Mouse (Mus musculus) heart, embryonic 16.5 days (tissue): ENCODE data around the gene Spry2. TPM values are rescaled to one million over a fixed set of nuclear protein-coding genes. Genes with fewer than 3 reads are reported as not detected.
A peak's percentile ranks its signal among the peaks of the same experiment; 100 is the strongest.

Experiments used
- ATAC-seq: fragments of 200-750 bp; cut with Nextera tagmentation; replicated peaks from 2 replicates; pipeline ENCODE4 v1.8.0; 2017; ENCODE audit warnings: moderate number of reproducible peaks; ENCODE audit not compliant: insufficient read depth, low FRiP score; ENCODE audit errors: extremely low read depth
- H3K27ac ChIP-seq: fragments of 300-500 bp; sonication (generic); 2 replicates; pipeline ENCODE4 v1.5.1; 2014; ENCODE audit warnings: mild to moderate bottlenecking, low read length, control low read depth, moderate library complexity
- H3K27me3 ChIP-seq: fragments of 300-500 bp; sonication (generic); 2 replicates; pipeline ENCODE4 v1.6.1; 2014; ENCODE audit warnings: low read length, mixed read lengths; ENCODE audit not compliant: control insufficient read depth, insufficient read depth
- H3K36me3 ChIP-seq: fragments of 300-500 bp; sonication (generic); 2 replicates; pipeline ENCODE4 v1.6.1; 2014; ENCODE audit not compliant: control insufficient read depth, insufficient read depth
- H3K4me1 ChIP-seq: fragments of 300-500 bp; sonication (generic); 2 replicates; pipeline ENCODE4 v1.6.1; 2014; ENCODE audit warnings: low read length, mixed read lengths; ENCODE audit not compliant: control insufficient read depth, insufficient read depth
- H3K4me2 ChIP-seq: fragments of 300-500 bp; sonication (generic); 2 replicates; pipeline ENCODE4 v1.6.1; 2014; ENCODE audit warnings: low read depth, mild to moderate bottlenecking, control low read depth, low read length
- H3K4me3 ChIP-seq: fragments of 300-500 bp; sonication (generic); 2 replicates; pipeline ENCODE4 v1.5.1; 2014; ENCODE audit warnings: mild to moderate bottlenecking, control low read depth, low read length
- H3K9ac ChIP-seq: fragments of 300-500 bp; sonication (generic); 2 replicates; pipeline ENCODE4 v1.6.1; 2014; ENCODE audit warnings: low read length, control low read depth
- H3K9me3 ChIP-seq: fragments of 300-500 bp; sonication (generic); replicated peaks from 2 replicates; pipeline ENCODE4 v1.6.1; 2016; ENCODE audit warnings: low read length; ENCODE audit not compliant: control insufficient read depth
- WGBS: fragments of 180-500 bp; shearing (Covaris S2); extraction: QIAGEN DNeasy Blood & Tissue Kit; methylation state at CpG from one replicate; pipeline ENCODE4 v1.1.7; 2014; 5-methylcytosine and 5-hydroxymethylcytosine counted together
- polyA plus RNA-seq: library from polyadenylated mRNA; unstranded; fragments of >200 nt; fragmentation: Nextera tagmentation; extraction: Ambion mirVana; gene quantifications from 2 replicates; pipeline ENCODE4 v1.2.1, GENCODE M21; 2015

Spry2 gene
- polyA plus RNA-seq, 1 experiment from 2014 or later = 52.4 TPM

DNA sequence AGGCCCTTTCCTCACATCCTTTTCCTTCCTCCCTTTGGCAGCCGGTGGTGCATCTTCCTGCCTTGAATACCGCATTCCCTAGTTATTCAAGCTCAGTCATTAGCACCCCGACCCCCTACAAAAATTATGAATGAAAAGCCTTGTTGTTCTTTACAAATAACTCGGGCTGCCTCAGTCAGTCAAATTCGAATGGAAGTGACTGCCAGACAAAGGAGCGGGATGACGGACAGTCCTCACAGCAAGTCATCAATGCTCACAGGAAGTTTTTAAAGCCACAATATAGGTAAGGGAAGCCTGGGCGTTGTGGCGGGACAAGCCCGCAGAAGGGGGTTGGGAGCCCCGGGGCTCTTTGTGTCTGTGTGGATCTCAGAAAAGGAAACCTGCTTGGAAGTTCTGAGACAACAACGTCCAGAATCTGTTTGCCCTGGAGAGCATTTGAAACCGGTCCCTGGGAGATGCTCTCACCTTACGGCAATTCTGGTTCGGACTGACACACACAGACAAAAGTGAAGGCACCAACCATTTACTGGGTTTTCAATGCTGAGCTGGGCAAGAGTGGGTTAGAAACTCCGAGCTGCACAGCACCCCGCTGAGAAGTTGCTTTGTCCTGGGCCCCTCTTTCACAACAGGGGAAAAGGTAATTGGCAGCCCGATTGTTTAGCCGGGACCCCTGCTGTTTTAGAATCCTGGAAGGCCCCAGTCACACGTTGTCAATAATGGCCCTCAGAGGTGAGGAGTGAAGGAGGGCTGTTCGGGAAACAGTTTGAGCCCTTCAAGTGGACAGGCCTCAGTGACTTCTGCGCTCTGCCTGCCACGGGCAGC lies 24.0 kb upstream of the Spry2 start:
- no peaks in the 10 kb centered on the region for H3K9me3 ChIP-seq
- peak; percentile 49 for ATAC-seq
- no peaks in the 10 kb centered on the region for H3K36me3 ChIP-seq
- H3K4me1 ChIP-seq = peaks cover 17% of the 10 kb centered on the region
- WGBS = 16% methylated on average over 23 of the region's 23 CpGs
- peak overlapping the region; percentile 0 for H3K4me3 ChIP-seq
- H3K27ac ChIP-seq = peak overlapping the region; percentile 65
- H3K9ac ChIP-seq = peak overlapping the region; percentile 57
- H3K4me2 ChIP-seq = peak overlapping the region; percentile 50
- H3K27me3 ChIP-seq = no peaks in the 10 kb centered on the region

DNA sequence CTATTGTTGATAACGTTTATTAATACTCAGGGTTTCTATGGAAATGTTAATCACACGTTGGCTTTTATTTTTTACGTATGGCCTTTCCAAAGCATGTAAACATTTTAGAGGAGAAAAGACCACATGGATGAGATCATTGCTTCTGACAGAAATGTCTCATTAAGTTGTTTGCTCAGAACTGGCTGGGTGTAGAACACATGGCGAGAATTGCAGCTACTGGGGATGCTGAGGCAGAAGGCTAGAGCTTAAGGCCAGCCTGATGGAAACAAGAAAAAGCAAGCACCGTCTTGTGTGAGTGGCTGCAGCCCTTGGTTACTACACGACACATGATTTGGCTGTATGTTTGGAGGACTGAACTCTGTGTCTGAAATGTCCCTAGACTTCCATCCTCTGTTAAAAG lies 10.6 kb upstream of the Spry2 start:
- Histone ChIP-seq H3K27me3 (no peaks in the 10 kb centered on the region), H3K4me2 (no peak overlapping the region), H3K9ac (no peak overlapping the region), H3K4me3 (no peak overlapping the region), H3K9me3 (peaks cover 2% of the 10 kb centered on the region; the same call in 1 of the 2 replicates), H3K27ac (no peak overlapping the region), H3K36me3 (no peaks in the 10 kb centered on the region), H3K4me1 (no peaks in the 10 kb centered on the region)
- WGBS = 76% methylated on average over 6 of the region's 6 CpGs
- no peak for ATAC-seq

DNA sequence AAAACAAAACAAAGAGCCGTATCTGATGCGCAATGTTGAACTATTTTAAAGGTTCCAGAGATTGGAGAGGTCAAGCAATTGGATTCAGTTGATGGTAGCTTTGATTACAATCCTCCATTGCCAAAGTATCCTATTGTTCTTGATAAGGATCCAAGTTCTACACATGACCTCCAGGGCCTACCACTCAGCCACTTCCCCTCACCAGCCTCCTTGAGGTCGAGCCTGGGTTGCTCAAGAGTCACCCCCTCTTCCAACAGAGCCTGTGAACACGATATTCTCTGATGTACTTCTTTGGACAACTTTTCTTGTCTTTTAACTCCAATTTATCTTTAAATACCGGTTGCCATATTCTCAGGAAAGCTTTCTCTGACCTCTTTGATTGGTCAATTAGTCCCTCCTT lies 9.3 kb upstream of the Spry2 start:
- Histone ChIP-seq H3K9ac (no peak overlapping the region), H3K27ac (no peak overlapping the region), H3K9me3 (peaks cover 2% of the 10 kb centered on the region; the same call in 1 of the 2 replicates), H3K4me3 (no peak overlapping the region), H3K4me2 (no peak overlapping the region), H3K27me3 (no peaks in the 10 kb centered on the region), H3K36me3 (no peaks in the 10 kb centered on the region), H3K4me1 (no peaks in the 10 kb centered on the region)
- 83% methylated on average over 5 of the region's 5 CpGs for WGBS
- ATAC-seq = no peak

DNA sequence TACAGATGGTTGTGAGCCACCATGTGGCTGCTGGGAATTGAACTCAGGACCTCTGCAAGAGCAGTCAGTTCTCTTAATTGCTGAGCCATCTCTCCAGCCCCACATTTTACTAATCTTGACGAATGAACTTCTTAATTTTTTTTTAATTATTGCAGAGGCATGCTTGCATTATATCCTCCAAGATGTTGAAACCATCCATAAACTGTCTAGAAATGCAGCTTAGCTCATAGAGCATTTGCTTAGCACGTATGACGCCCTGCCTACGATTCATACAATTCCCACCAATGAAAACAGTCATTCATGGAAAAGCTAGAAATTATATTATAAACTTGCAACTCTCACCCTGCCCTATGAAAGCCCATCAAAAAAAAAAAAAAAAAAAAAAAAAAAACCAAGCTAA lies 8.9 kb upstream of the Spry2 start:
- Histone ChIP-seq H3K36me3 (no peaks in the 10 kb centered on the region), H3K4me2 (no peak overlapping the region), H3K27me3 (no peaks in the 10 kb centered on the region), H3K9ac (no peak overlapping the region), H3K27ac (no peak overlapping the region), H3K4me1 (no peaks in the 10 kb centered on the region), H3K4me3 (no peak overlapping the region), H3K9me3 (peaks cover 2% of the 10 kb centered on the region; the same call in 1 of the 2 replicates)
- ATAC-seq = no peak
- 92% methylated on average over 4 of the region's 4 CpGs for WGBS

DNA sequence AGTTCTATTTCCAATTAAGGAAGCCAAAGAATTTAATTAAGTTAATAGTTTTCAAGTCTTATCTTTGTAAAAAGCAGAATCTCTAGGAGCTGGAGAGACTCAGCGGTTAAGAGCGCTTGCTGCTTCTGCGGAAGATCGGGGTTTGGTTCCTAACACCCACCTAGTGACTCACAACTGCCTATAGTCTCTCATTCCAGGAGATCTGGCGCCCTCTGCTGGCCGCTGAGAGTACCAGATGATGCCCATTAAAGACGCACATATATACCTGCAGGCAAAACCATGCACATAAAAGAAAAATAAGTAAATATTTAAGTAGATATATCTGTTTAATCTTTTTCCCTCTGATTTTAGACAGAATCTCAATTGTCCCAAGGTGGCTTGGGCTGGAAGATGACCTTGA lies 6.2 kb upstream of the Spry2 start:
- no peaks in the 10 kb centered on the region for H3K27me3 ChIP-seq
- peaks cover 2% of the 10 kb centered on the region; the same call in 1 of the 2 replicates for H3K9me3 ChIP-seq
- no peak overlapping the region for H3K9ac ChIP-seq
- no peak overlapping the region for H3K27ac ChIP-seq
- H3K4me1 ChIP-seq = peaks cover 3% of the 10 kb centered on the region
- no peak overlapping the region for H3K4me3 ChIP-seq
- no peak overlapping the region for H3K4me2 ChIP-seq
- H3K36me3 ChIP-seq = no peaks in the 10 kb centered on the region
- ATAC-seq = no peak
- 88% methylated on average over 7 of the region's 7 CpGs for WGBS

DNA sequence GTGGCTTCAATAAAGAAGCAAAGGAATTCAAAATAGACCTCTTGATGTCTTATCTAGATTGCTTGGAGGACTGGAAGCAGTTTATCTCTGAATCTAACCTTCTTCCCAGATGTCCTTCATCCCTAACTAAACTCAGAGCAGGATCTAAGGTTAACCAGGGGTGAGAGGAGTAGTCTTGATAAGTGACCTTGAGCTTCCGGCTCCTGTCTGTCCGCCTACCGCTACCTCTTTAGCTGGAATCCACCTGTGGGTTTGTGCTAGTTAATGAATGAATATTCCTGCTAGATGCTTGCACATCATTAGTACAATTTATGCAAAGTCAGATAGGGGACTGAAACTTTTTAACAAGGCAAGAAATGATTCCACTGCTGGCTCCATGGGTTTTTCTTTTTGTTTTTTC lies 4.2 kb upstream of the Spry2 start:
- H3K27ac ChIP-seq = no peak overlapping the region
- H3K4me3 ChIP-seq = no peak overlapping the region
- no peak for ATAC-seq
- H3K27me3 ChIP-seq = no peaks in the 10 kb centered on the region
- H3K9me3 ChIP-seq = peaks cover 2% of the 10 kb centered on the region; the same call in 1 of the 2 replicates
- 83% methylated on average over 3 of the region's 3 CpGs for WGBS
- no peaks in the 10 kb centered on the region for H3K36me3 ChIP-seq
- H3K9ac ChIP-seq = no peak overlapping the region
- peaks cover 3% of the 10 kb centered on the region for H3K4me1 ChIP-seq
- no peak overlapping the region for H3K4me2 ChIP-seq

DNA sequence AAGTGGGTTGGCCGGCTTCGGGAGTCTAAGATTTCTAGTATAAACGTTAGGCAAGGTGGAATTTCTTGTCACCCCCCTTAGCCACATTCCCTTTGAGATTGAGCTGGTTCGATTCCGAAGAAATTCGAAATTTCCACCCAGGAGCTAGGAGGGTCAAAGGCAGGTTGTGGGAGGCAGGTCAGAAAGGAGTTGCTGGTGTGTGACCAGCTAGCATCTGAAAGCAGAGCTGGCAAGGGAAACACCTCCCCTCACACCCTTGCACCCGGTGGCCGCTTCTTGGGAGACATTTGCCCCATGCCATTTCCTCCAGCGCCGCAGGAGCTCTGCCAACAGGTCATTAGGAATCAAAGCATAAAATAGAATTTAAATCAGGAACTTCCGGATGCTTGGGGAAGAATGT lies 2.5 kb upstream of the Spry2 start:
- peak overlapping the region; percentile 79 for H3K9ac ChIP-seq
- no peak for ATAC-seq
- no peaks in the 10 kb centered on the region for H3K27me3 ChIP-seq
- no peaks in the 10 kb centered on the region for H3K36me3 ChIP-seq
- peaks cover 2% of the 10 kb centered on the region; the same call in 1 of the 2 replicates for H3K9me3 ChIP-seq
- H3K4me2 ChIP-seq = peak overlapping the region; percentile 97
- H3K4me3 ChIP-seq = peak overlapping the region; percentile 83
- H3K4me1 ChIP-seq = peaks cover 3% of the 10 kb centered on the region
- WGBS = 8% methylated on average over 11 of the region's 11 CpGs
- peak overlapping the region; percentile 48; the same call in 1 of the 2 replicates for H3K27ac ChIP-seq

DNA sequence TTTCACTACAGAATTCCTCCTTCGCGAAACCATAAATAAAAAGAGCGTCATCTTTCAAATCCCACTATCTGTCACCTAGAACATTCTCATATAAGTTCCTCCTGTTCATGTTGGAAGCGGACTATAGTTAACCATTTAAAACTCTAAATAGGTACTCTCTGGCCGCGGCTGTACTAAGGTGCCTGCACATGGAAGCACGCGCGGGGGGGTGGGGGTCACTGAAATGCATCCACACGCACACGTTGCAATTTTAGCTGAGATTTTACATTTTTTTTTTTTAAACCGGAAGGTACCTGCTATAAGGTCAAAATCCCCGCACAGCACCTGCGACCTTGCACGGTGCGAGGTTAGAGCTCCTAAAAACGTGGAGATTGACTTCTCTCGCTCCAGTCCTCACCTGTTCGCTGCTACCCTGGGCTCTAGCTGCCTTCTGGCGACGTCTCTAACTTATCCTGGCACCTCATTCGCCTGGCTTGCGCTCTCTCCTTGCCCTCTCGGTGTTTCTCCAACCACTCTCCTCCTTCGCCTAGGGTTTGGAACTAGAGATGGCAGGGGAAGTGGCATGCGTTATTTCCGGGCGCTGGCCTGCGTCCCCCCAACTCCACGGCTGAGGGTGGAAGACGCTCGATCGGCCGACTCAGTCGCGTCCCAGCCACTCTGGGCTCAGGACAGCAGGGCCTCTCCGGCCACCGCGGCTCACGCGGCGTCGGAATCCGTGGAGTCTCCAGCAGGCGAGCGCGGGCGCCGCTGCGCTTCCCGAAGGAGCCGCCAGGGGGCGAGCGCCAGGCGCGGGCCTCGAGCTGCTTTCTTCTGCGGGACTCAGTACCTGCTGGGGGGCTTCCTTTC lies 1.9 kb upstream of the Spry2 start:
- no peaks in the 10 kb centered on the region for H3K36me3 ChIP-seq
- H3K4me2 ChIP-seq = peak overlapping the region; percentile 97
- H3K4me1 ChIP-seq = peaks cover 3% of the 10 kb centered on the region
- H3K27ac ChIP-seq = peak overlapping the region; percentile 97
- H3K9ac ChIP-seq = peak overlapping the region; percentile 79
- under 1% methylated on average over 58 of the region's 58 CpGs for WGBS
- peak overlapping the region; percentile 83 for H3K4me3 ChIP-seq
- no peaks in the 10 kb centered on the region for H3K27me3 ChIP-seq
- peaks cover 2% of the 10 kb centered on the region; the same call in 1 of the 2 replicates for H3K9me3 ChIP-seq
- peak; percentile 4; the same call in 1 of the 2 replicates for ATAC-seq
